Mouse (Mus musculus) testis, adult 2 months (tissue): ENCODE results near the gene Eml1.

Experiments
- CTCF ChIP-seq: fragments of 200-500 bp; IDR thresholded peaks from 2 replicates; pipeline ENCODE4 v1.5.1; 2012; ENCODE audit warnings: low read depth, mild to moderate bottlenecking, inconsistent platforms, low read length, moderate library complexity; ENCODE audit not compliant: control insufficient read depth, insufficient read depth, insufficient replicate concordance
- POLR2A ChIP-seq: fragments of 200-500 bp; IDR thresholded peaks from 2 replicates; pipeline ENCODE4 v1.6.1; 2012; ENCODE audit warnings: low read depth, mild to moderate bottlenecking, inconsistent platforms, low read length, moderate library complexity; ENCODE audit not compliant: control insufficient read depth

GRCm38 (mm10) chr12:108398681-108399080 lies 27.9 kb downstream of the Eml1 start:
- TF ChIP-seq POLR2A (no peak), CTCF (no peak)
